Mouse (Mus musculus) ES-E14 (cell line): Measurements from ENCODE around the gene Skint1. TPM values are rescaled to one million over a fixed set of nuclear protein-coding genes. Genes with fewer than 3 reads are reported as not detected.
"Not testable (repeated sequence)": the region's sequence is repeated elsewhere in the genome, so short reads cannot be mapped to it uniquely, and the experiment has no call there.

Experiments
- DNase-seq: peaks from one replicate; pipeline ENCODE4 v3.0.0-alpha.2; 2013; ENCODE audit warnings: low read depth, low spot score
- H3K27ac ChIP-seq: 2 replicates; pipeline ENCODE4 v1.5.1; 2012; ENCODE audit warnings: low read depth, mild to moderate bottlenecking, low read length, moderate library complexity, mixed read lengths; ENCODE audit not compliant: poor library complexity, insufficient read depth, severe bottlenecking
- H3K36me3 ChIP-seq: 2 replicates; pipeline ENCODE4 v1.6.1; 2012; ENCODE audit warnings: mild to moderate bottlenecking, low read length, moderate library complexity, mixed read lengths; ENCODE audit not compliant: control insufficient read depth, poor library complexity, insufficient read depth, severe bottlenecking
- H3K4me1 ChIP-seq, 2 experiments: fragments of 150-350 bp in 1 of 2; sonication (generic) in 1 of 2; 2 replicates each; pipeline ENCODE4 v1.6.1; 2012; ENCODE audit warnings: low read length in 2 of 2, mild to moderate bottlenecking in 1 of 2, mixed read lengths in 1 of 2; ENCODE audit not compliant: control insufficient read depth in 2 of 2, insufficient read depth in 2 of 2, poor library complexity in 1 of 2
- H3K4me3 ChIP-seq, 2 experiments: fragments of 150-350 bp in 1 of 2; sonication (generic) in 1 of 2; 2 replicates each; pipeline ENCODE4 v1.5.1; 2012; ENCODE audit warnings: low read length in 2 of 2, low read depth in 1 of 2, mild to moderate bottlenecking in 1 of 2, mixed read lengths in 1 of 2; ENCODE audit not compliant: insufficient read depth in 1 of 2, poor library complexity in 1 of 2, severe bottlenecking in 1 of 2
- H3K9ac ChIP-seq: 2 replicates; pipeline ENCODE4 v1.6.1; 2012; ENCODE audit warnings: low read depth, mild to moderate bottlenecking, low read length, mixed read lengths; ENCODE audit not compliant: poor library complexity, insufficient read depth, severe bottlenecking
- H3K9me3 ChIP-seq: fragments of 150-350 bp; sonication (generic); 2 replicates; pipeline ENCODE4 v1.6.1; 2012; ENCODE audit warnings: low read depth, mild to moderate bottlenecking, low read length; ENCODE audit not compliant: control insufficient read depth, insufficient read depth
- CHD2 ChIP-seq: IDR thresholded peaks from 2 replicates; pipeline ENCODE4 v1.6.1; 2014; ENCODE audit warnings: mild to moderate bottlenecking, low read depth, low read length, inconsistent platforms
- HCFC1 ChIP-seq: IDR thresholded peaks from 2 replicates; pipeline ENCODE4 v1.6.1; 2012; ENCODE audit warnings: low read length, inconsistent platforms, borderline replicate concordance; ENCODE audit not compliant: insufficient read depth
- MAFK ChIP-seq: IDR thresholded peaks from 2 replicates; pipeline ENCODE4 v1.6.1; 2014; ENCODE audit warnings: mild to moderate bottlenecking, low read depth, low read length, inconsistent platforms; ENCODE audit not compliant: insufficient read depth
- ZC3H11A ChIP-seq: IDR thresholded peaks from 2 replicates; pipeline ENCODE4 v1.6.1; 2012; ENCODE audit warnings: low read depth, mild to moderate bottlenecking, inconsistent platforms, low read length, borderline replicate concordance
- ZNF384 ChIP-seq: IDR thresholded peaks from 2 replicates; pipeline ENCODE4 v1.6.1; 2012; ENCODE audit warnings: low read depth, low read length, inconsistent platforms
- in situ Hi-C, 2 experiments: fragments of 600-800 bp; cut with MboI; formaldehyde crosslinking; loops; one replicate each; pipeline ENCODE4 v1.15.1; 2025; ENCODE audit warnings: low sequenced_read_pairs in 2 of 2, inconsistent platforms in 1 of 2; ENCODE audit not compliant: unreplicated experiment in 2 of 2
- total RNA-seq: library from RNA; depleted of rRNA; stranded (reverse); fragments of 300-350 nt; gene quantifications from 2 replicates; pipeline ENCODE4 v1.2.3, GENCODE M21; 2012; rRNA removed

Skint1 gene
- total RNA-seq = not detected in 2 replicates

DNA sequence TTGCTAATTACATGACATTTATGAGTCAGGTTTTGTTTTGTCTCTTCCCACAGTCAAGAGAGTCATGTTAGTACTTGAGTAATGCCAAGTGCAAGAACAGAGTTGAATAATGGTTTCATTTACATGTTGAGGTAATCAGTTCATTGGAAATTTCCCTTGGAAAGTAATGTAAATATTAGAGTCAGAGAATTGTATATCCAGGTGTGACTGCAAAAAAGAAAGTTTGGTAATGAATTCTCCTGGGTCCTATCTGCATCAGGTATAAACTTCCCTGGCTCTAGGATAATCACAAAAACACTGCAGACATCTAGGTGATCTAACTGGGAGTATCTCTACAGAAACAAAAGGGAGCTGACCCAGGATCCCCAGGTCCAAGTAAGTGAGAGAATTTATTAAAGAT is at the start of gene Skint1:
Skint1 (plus strand) TSS at position 301 of the 400 bp plus-strand sequence.
- in situ Hi-C loops = no loop called here
- DNase-seq = no peak
- Histone ChIP-seq H3K9ac (no peak within 1 kb of the TSS), H3K4me3 (no peak within 1 kb of the TSS), H3K27ac (no peak within 1 kb of the TSS), H3K36me3 (no peaks in the 10 kb centered on the region), H3K9me3 (no peaks in the 10 kb centered on the region), H3K4me1 (no peaks in the 10 kb centered on the region)
- no peak for TF ChIP-seq MAFK
- no peak for TF ChIP-seq CHD2
- TF ChIP-seq HCFC1 = no peak
- no peak for TF ChIP-seq ZNF384
- TF ChIP-seq ZC3H11A = no peak

DNA sequence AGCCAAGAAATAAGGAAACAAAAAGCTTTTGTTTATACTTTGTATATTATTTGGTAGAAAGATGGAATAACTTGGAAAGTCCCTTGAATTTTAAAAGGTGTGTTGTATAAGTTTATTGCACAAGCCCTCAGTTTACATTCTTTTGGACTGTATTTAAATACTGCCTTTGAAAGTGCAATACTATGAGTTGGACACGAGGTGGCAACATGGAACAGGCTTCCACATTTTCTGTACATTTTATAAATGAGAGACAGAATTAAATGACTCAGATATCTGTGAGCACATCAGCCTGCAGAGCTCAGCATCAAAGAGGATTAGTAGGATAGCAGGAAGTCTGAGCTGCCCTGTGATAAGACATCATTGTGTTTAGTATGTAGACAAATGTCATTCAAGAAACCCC is 44.8 kb upstream of the Skint1 start:
- no peak for DNase-seq
- no peak overlapping the region for H3K27ac ChIP-seq
- H3K4me1 ChIP-seq = no peaks in the 10 kb centered on the region
- H3K9me3 ChIP-seq = no peaks in the 10 kb centered on the region
- in situ Hi-C loops = no loop called here
- H3K36me3 ChIP-seq = no peaks in the 10 kb centered on the region
- H3K9ac ChIP-seq = no peak overlapping the region
- no peak for TF ChIP-seq MAFK
- peak; percentile 59; the same call in 1 of the 2 replicates for TF ChIP-seq ZC3H11A
- TF ChIP-seq HCFC1 = no peak
- no peak for TF ChIP-seq CHD2
- no peak for TF ChIP-seq ZNF384
- H3K4me3 ChIP-seq = no peak overlapping the region

DNA sequence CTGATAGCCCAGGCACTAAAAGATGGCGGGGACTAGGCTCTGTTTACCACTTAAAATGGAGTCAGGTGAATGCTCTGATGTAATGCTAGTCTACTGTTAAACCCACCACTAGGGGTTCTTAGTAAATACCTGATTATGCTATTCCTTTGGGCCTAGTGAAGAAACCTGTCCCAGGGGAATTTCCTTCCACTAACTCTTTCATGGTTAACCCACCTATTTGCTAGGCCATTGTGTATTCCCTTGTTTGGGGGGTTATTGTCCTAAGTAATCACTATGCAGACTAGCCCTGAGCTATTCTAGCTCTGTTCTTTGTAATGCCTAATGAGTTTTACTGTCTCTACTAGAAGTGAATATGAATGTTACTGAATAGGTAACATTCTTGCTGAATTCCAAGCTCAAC is 42.8 kb upstream of the Skint1 start:
- H3K4me1 ChIP-seq, DNase-seq, H3K36me3 ChIP-seq, H3K9ac ChIP-seq, H3K27ac ChIP-seq, H3K4me3 ChIP-seq, H3K9me3 ChIP-seq, in situ Hi-C loops: not testable (repeated sequence)

DNA sequence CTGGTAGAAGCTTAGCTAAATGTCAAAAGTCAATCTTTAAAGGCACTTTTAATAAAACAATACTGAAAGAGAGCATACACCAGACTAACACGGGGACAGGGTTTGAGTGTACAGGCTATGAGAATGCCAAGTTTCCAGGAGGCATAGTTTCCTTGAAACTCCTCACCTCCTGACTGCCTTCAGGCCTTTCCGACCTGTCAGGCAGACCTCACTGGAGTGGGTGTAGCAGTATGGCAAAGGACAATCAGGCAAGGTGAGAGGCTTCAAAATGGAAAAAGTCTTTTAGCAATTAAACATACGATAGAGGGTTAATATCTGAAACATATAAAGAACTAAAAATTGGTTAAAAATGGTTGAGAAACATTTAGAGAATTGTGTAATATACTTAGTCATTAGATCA is 42.4 kb upstream of the Skint1 start:
- TF ChIP-seq MAFK (no peak), CHD2 (no peak), ZC3H11A (no peak), ZNF384 (no peak), HCFC1 (no peak)
- H3K27ac ChIP-seq = no peak overlapping the region
- in situ Hi-C loops = no loop called here

GRCm38 (mm10) chr4:111972623-111973022 is 33.4 kb upstream of the Skint1 start, which contains the start of gene Skint7:
Skint7 (plus strand) TSS chr4:111972923.
- TF ChIP-seq MAFK (no peak), HCFC1 (no peak), ZNF384 (no peak), CHD2 (no peak), ZC3H11A (no peak)
- Histone ChIP-seq H3K9ac (no peak within 1 kb of the TSS), H3K9me3 (no peaks in the 10 kb centered on the region), H3K27ac (no peak within 1 kb of the TSS), H3K4me1 (no peaks in the 10 kb centered on the region), H3K4me3 (no peak within 1 kb of the TSS), H3K36me3 (no peaks in the 10 kb centered on the region)
- in situ Hi-C loops = no loop called here
- DNase-seq = no peak

More for the DNA sequence above, 42.4 kb upstream of the Skint1 start:
- no peaks in the 10 kb centered on the region for H3K9me3 ChIP-seq
- no peak for DNase-seq
- H3K9ac ChIP-seq = no peak overlapping the region
- H3K36me3 ChIP-seq = no peaks in the 10 kb centered on the region
- H3K4me3 ChIP-seq = no peak overlapping the region
- H3K4me1 ChIP-seq = no peaks in the 10 kb centered on the region
